Mouse (Mus musculus) testis, adult 2 months (tissue): ENCODE measurements around the gene Cdk2.

Experiments
- CTCF ChIP-seq: fragments of 200-500 bp; IDR thresholded peaks from 2 replicates; pipeline ENCODE4 v1.5.1; 2012; ENCODE audit warnings: low read depth, mild to moderate bottlenecking, inconsistent platforms, low read length, moderate library complexity; ENCODE audit not compliant: control insufficient read depth, insufficient read depth, insufficient replicate concordance
- POLR2A ChIP-seq: fragments of 200-500 bp; IDR thresholded peaks from 2 replicates; pipeline ENCODE4 v1.6.1; 2012; ENCODE audit warnings: low read depth, mild to moderate bottlenecking, inconsistent platforms, low read length, moderate library complexity; ENCODE audit not compliant: control insufficient read depth

DNA sequence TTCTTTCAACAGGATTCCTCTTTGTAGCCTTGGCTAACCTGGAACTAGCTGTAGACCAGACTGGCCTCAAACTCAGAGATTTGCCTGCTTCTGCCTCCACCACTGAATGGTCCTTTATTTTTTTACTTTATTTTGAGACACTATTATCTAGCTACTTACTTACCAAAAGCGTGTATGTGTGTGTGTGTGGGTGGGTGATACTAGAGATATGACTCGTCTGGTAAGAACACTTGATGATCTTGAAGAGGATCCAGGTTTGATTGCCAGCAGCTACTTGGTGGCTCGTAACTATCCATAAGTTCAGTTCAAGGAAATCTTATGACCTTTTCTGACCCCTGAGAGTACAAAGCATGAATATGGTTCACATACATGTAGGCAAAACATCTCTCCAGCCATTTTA, 39.5 kb downstream of the Cdk2 start:
- TF ChIP-seq POLR2A (no peak), CTCF (no peak)
